Mouse (Mus musculus): ENCODE results near the gene March11. TPM values are rescaled to one million over a fixed set of nuclear protein-coding genes. Genes with fewer than 3 reads are reported as not detected.

Gene March11
- total RNA-seq, 1 experiment, result 0.98 TPM

- Histone ChIP-seq H3K27ac (ENCODE audit: insufficient read depth, low read depth, low read length, poor library complexity, severe bottlenecking) (no peak overlapping the region), H3K36me3 (ENCODE audit: control insufficient read depth, insufficient read depth, low read length, poor library complexity, severe bottlenecking) (no peaks in the 10 kb centered on the region), H3K4me3 (ENCODE audit: insufficient read depth in 1 of 2, low read depth in 1 of 2, low read length in 2 of 2, poor library complexity in 1 of 2, severe bottlenecking in 1 of 2) (no peak overlapping the region), H3K9ac (ENCODE audit: insufficient read depth, low read depth, low read length, poor library complexity, severe bottlenecking) (no peak overlapping the region), H3K9me3 (ENCODE audit: control insufficient read depth, insufficient read depth, low read depth, low read length) (no peaks in the 10 kb centered on the region), H3K4me1 (ENCODE audit: control insufficient read depth in 2 of 2, insufficient read depth in 2 of 2, low read length in 2 of 2, poor library complexity in 1 of 2) (no peaks in the 10 kb centered on the region)
- DNase-seq (ENCODE audit: low read depth, low spot score), result no peak
- no peak for TF ChIP-seq ZC3H11A (IDR thresholded peaks at IDR 0.05; ENCODE audit: borderline replicate concordance, low read depth, low read length)
- TF ChIP-seq HCFC1 (IDR thresholded peaks at IDR 0.05; ENCODE audit: borderline replicate concordance, insufficient read depth, low read length), result no peak
- no peak for TF ChIP-seq CHD2 (IDR thresholded peaks at IDR 0.05; ENCODE audit: low read depth, low read length)
- TF ChIP-seq ZNF384 (IDR thresholded peaks at IDR 0.05; ENCODE audit: low read depth, low read length), result no peak
- no peak for TF ChIP-seq MAFK (IDR thresholded peaks at IDR 0.05; ENCODE audit: insufficient read depth, low read depth, low read length)
- in situ Hi-C loops (cut with MboI; ENCODE audit: low sequenced_read_pairs in 2 of 2, unreplicated experiment in 2 of 2), result no loop called here
Observed at GRCm38 (mm10) chr15:26379831-26380230, 71.0 kb downstream of the March11 start.

GRCm38 (mm10) chr15:26380844-26381243 is 72.0 kb downstream of the March11 start:
- no peak for DNase-seq (ENCODE audit: low read depth, low spot score)
- H3K9me3 ChIP-seq (ENCODE audit: control insufficient read depth, insufficient read depth, low read depth, low read length), result no peaks in the 10 kb centered on the region
- no peaks in the 10 kb centered on the region for H3K36me3 ChIP-seq (ENCODE audit: control insufficient read depth, insufficient read depth, low read length, poor library complexity, severe bottlenecking)
- H3K27ac ChIP-seq (ENCODE audit: insufficient read depth, low read depth, low read length, poor library complexity, severe bottlenecking), result no peak overlapping the region
- no peak overlapping the region for H3K9ac ChIP-seq (ENCODE audit: insufficient read depth, low read depth, low read length, poor library complexity, severe bottlenecking)
- in situ Hi-C loops (cut with MboI; ENCODE audit: low sequenced_read_pairs in 2 of 2, unreplicated experiment in 2 of 2), result no loop called here
- no peak overlapping the region for H3K4me3 ChIP-seq (ENCODE audit: insufficient read depth in 1 of 2, low read depth in 1 of 2, low read length in 2 of 2, poor library complexity in 1 of 2, severe bottlenecking in 1 of 2)
- H3K4me1 ChIP-seq (ENCODE audit: control insufficient read depth in 2 of 2, insufficient read depth in 2 of 2, low read length in 2 of 2, poor library complexity in 1 of 2), result no peaks in the 10 kb centered on the region
- TF ChIP-seq ZNF384 (IDR thresholded peaks at IDR 0.05; ENCODE audit: low read depth, low read length) (no peak), ZC3H11A (IDR thresholded peaks at IDR 0.05; ENCODE audit: borderline replicate concordance, low read depth, low read length) (no peak), CHD2 (IDR thresholded peaks at IDR 0.05; ENCODE audit: low read depth, low read length) (no peak), HCFC1 (IDR thresholded peaks at IDR 0.05; ENCODE audit: borderline replicate concordance, insufficient read depth, low read length) (no peak), MAFK (IDR thresholded peaks at IDR 0.05; ENCODE audit: insufficient read depth, low read depth, low read length) (no peak)

GRCm38 (mm10) chr15:26390001-26390400 is 81.2 kb downstream of the March11 start:
- no peaks in the 10 kb centered on the region for H3K36me3 ChIP-seq (ENCODE audit: control insufficient read depth, insufficient read depth, low read length, poor library complexity, severe bottlenecking)
- H3K4me3 ChIP-seq (ENCODE audit: insufficient read depth in 1 of 2, low read depth in 1 of 2, low read length in 2 of 2, poor library complexity in 1 of 2, severe bottlenecking in 1 of 2), result no peak overlapping the region
- H3K27ac ChIP-seq (ENCODE audit: insufficient read depth, low read depth, low read length, poor library complexity, severe bottlenecking), result no peak overlapping the region
- TF ChIP-seq CHD2 (IDR thresholded peaks at IDR 0.05; ENCODE audit: low read depth, low read length) (no peak), MAFK (IDR thresholded peaks at IDR 0.05; ENCODE audit: insufficient read depth, low read depth, low read length) (no peak), ZC3H11A (IDR thresholded peaks at IDR 0.05; ENCODE audit: borderline replicate concordance, low read depth, low read length) (no peak), HCFC1 (IDR thresholded peaks at IDR 0.05; ENCODE audit: borderline replicate concordance, insufficient read depth, low read length) (no peak), ZNF384 (IDR thresholded peaks at IDR 0.05; ENCODE audit: low read depth, low read length) (no peak)
- H3K9ac ChIP-seq (ENCODE audit: insufficient read depth, low read depth, low read length, poor library complexity, severe bottlenecking), result no peak overlapping the region
- DNase-seq (ENCODE audit: low read depth, low spot score), result no peak
- in situ Hi-C loops (cut with MboI; ENCODE audit: low sequenced_read_pairs in 2 of 2, unreplicated experiment in 2 of 2), result no loop called here
- no peaks in the 10 kb centered on the region for H3K4me1 ChIP-seq (ENCODE audit: control insufficient read depth in 2 of 2, insufficient read depth in 2 of 2, low read length in 2 of 2, poor library complexity in 1 of 2)
- H3K9me3 ChIP-seq (ENCODE audit: control insufficient read depth, insufficient read depth, low read depth, low read length), result no peaks in the 10 kb centered on the region

GRCm38 (mm10) chr15:26396556-26396955 is 87.7 kb downstream of the March11 start:
- in situ Hi-C loops (cut with MboI; ENCODE audit: low sequenced_read_pairs in 2 of 2, unreplicated experiment in 2 of 2), result no loop called here
- no peak for TF ChIP-seq ZC3H11A (IDR thresholded peaks at IDR 0.05; ENCODE audit: borderline replicate concordance, low read depth, low read length)
- no peak for TF ChIP-seq ZNF384 (IDR thresholded peaks at IDR 0.05; ENCODE audit: low read depth, low read length)
- TF ChIP-seq CHD2 (IDR thresholded peaks at IDR 0.05; ENCODE audit: low read depth, low read length), result no peak
- TF ChIP-seq HCFC1 (IDR thresholded peaks at IDR 0.05; ENCODE audit: borderline replicate concordance, insufficient read depth, low read length), result no peak
- no peak for TF ChIP-seq MAFK (IDR thresholded peaks at IDR 0.05; ENCODE audit: insufficient read depth, low read depth, low read length)
- no peak overlapping the region for H3K9ac ChIP-seq (ENCODE audit: insufficient read depth, low read depth, low read length, poor library complexity, severe bottlenecking)

GRCm38 (mm10) chr15:26425284-26425683 is 116.4 kb downstream of the March11 start:
- H3K9ac ChIP-seq (ENCODE audit: insufficient read depth, low read depth, low read length, poor library complexity, severe bottlenecking), result no peak overlapping the region
- no peaks in the 10 kb centered on the region for H3K9me3 ChIP-seq (ENCODE audit: control insufficient read depth, insufficient read depth, low read depth, low read length)
- no peaks in the 10 kb centered on the region for H3K36me3 ChIP-seq (ENCODE audit: control insufficient read depth, insufficient read depth, low read length, poor library complexity, severe bottlenecking)
- no peaks in the 10 kb centered on the region for H3K4me1 ChIP-seq (ENCODE audit: control insufficient read depth in 2 of 2, insufficient read depth in 2 of 2, low read length in 2 of 2, poor library complexity in 1 of 2)
- TF ChIP-seq HCFC1 (IDR thresholded peaks at IDR 0.05; ENCODE audit: borderline replicate concordance, insufficient read depth, low read length) (no peak), ZC3H11A (IDR thresholded peaks at IDR 0.05; ENCODE audit: borderline replicate concordance, low read depth, low read length) (no peak), CHD2 (IDR thresholded peaks at IDR 0.05; ENCODE audit: low read depth, low read length) (no peak), MAFK (IDR thresholded peaks at IDR 0.05; ENCODE audit: insufficient read depth, low read depth, low read length) (no peak), ZNF384 (IDR thresholded peaks at IDR 0.05; ENCODE audit: low read depth, low read length) (no peak)
- DNase-seq (ENCODE audit: low read depth, low spot score), result no peak
- no peak overlapping the region for H3K4me3 ChIP-seq (ENCODE audit: insufficient read depth in 1 of 2, low read depth in 1 of 2, low read length in 2 of 2, poor library complexity in 1 of 2, severe bottlenecking in 1 of 2)
- in situ Hi-C loops (cut with MboI; ENCODE audit: low sequenced_read_pairs in 2 of 2, unreplicated experiment in 2 of 2), result no loop called here
- no peak overlapping the region for H3K27ac ChIP-seq (ENCODE audit: insufficient read depth, low read depth, low read length, poor library complexity, severe bottlenecking)

More at GRCm38 (mm10) chr15:26396556-26396955, 87.7 kb downstream of the March11 start:
- Histone ChIP-seq H3K36me3 (ENCODE audit: control insufficient read depth, insufficient read depth, low read length, poor library complexity, severe bottlenecking) (no peaks in the 10 kb centered on the region), H3K4me1 (ENCODE audit: control insufficient read depth in 2 of 2, insufficient read depth in 2 of 2, low read length in 2 of 2, poor library complexity in 1 of 2) (no peaks in the 10 kb centered on the region), H3K9me3 (ENCODE audit: control insufficient read depth, insufficient read depth, low read depth, low read length) (no peaks in the 10 kb centered on the region), H3K4me3 (ENCODE audit: insufficient read depth in 1 of 2, low read depth in 1 of 2, low read length in 2 of 2, poor library complexity in 1 of 2, severe bottlenecking in 1 of 2) (no peak overlapping the region), H3K27ac (ENCODE audit: insufficient read depth, low read depth, low read length, poor library complexity, severe bottlenecking) (no peak overlapping the region)
- no peak for DNase-seq (ENCODE audit: low read depth, low spot score)
